Mouse (Mus musculus): ENCODE data around the gene Cplane1. TPM values are rescaled to one million over a fixed set of nuclear protein-coding genes. Genes with fewer than 3 reads are reported as not detected.
A peak's percentile ranks its signal among the peaks of the same experiment; 100 is the strongest.

Cplane1 gene
- total RNA-seq, 2 experiments from 2014 or later = 29.0 to 39.1 TPM

GRCm38 (mm10) chr15:8302944-8303343 lies 134.0 kb downstream of the Cplane1 start:
- no peak for DNase-seq

GRCm38 (mm10) chr15:8305474-8305873 lies 136.6 kb downstream of the Cplane1 start:
- DNase-seq = no peak

GRCm38 (mm10) chr15:8317381-8317780 lies 148.5 kb downstream of the Cplane1 start:
- DNase-seq = peak; percentile 11 to 21

GRCm38 (mm10) chr15:8319191-8319590 lies 150.3 kb downstream of the Cplane1 start:
- no peak for DNase-seq

Other genes with a start within 250 kb of the Cplane1 start
- 10 to 100 TPM; 30.0 to 32.9 TPM for gene Wdr70, start 69.9 kb upstream of the Cplane1 start, total RNA-seq (2021)
- gene Nup155, start 59.8 kb upstream of the Cplane1 start, total RNA-seq (2021) = 10 to 100 TPM; 17.4 to 18.9 TPM